Mouse (Mus musculus) hindbrain, embryonic 13.5 days (tissue): Measurements from ENCODE around the gene Dusp14. TPM values are rescaled to one million over a fixed set of nuclear protein-coding genes. Genes with fewer than 3 reads are reported as not detected.

Experiments
- ATAC-seq: fragments of 200-750 bp; cut with Nextera tagmentation; 2 replicates; pipeline ENCODE4 v1.8.0; 2017; ENCODE audit warnings: moderate TSS enrichment; ENCODE audit not compliant: low FRiP score
- H3K27ac ChIP-seq: fragments of 300-500 bp; sonication (generic); 2 replicates; pipeline ENCODE4 v1.5.1; 2015; ENCODE audit warnings: inconsistent platforms, mild to moderate bottlenecking, moderate library complexity
- H3K27me3 ChIP-seq: fragments of 300-500 bp; sonication (generic); 2 replicates; pipeline ENCODE4 v1.6.1; 2015; ENCODE audit warnings: mild to moderate bottlenecking, inconsistent platforms
- H3K36me3 ChIP-seq: fragments of 300-500 bp; sonication (generic); 2 replicates; pipeline ENCODE4 v1.6.1; 2015; ENCODE audit warnings: mild to moderate bottlenecking, inconsistent platforms
- H3K4me1 ChIP-seq: fragments of 300-500 bp; sonication (generic); replicated peaks from 2 replicates; pipeline ENCODE4 v1.6.1; 2015; ENCODE audit warnings: inconsistent platforms
- H3K4me2 ChIP-seq: fragments of 300-500 bp; sonication (generic); 2 replicates; pipeline ENCODE4 v1.6.1; 2015; ENCODE audit warnings: inconsistent platforms, mild to moderate bottlenecking, moderate library complexity
- H3K4me3 ChIP-seq: fragments of 300-500 bp; sonication (generic); 2 replicates; pipeline ENCODE4 v1.5.1; 2015; ENCODE audit warnings: mild to moderate bottlenecking, inconsistent platforms
- H3K9ac ChIP-seq: fragments of 300-500 bp; sonication (generic); 2 replicates; pipeline ENCODE4 v1.6.1; 2015; ENCODE audit warnings: mild to moderate bottlenecking, inconsistent platforms
- H3K9me3 ChIP-seq: fragments of 300-500 bp; sonication (generic); 2 replicates; pipeline ENCODE4 v1.6.1; 2016; ENCODE audit warnings: inconsistent platforms
- WGBS: fragments of 180-500 bp; shearing (Covaris S2); methylation state at CpG from one replicate; pipeline ENCODE4 v1.1.7; 2015; 5-methylcytosine and 5-hydroxymethylcytosine counted together
- polyA plus RNA-seq: library from polyadenylated mRNA; unstranded; fragments of >200 nt; fragmentation: Nextera tagmentation; extraction: Ambion mirVana; gene quantifications from 2 replicates; pipeline ENCODE4 v1.2.1, GENCODE M21; 2015

The Dusp14 gene
- polyA plus RNA-seq, 1 experiment from 2014 or later = 13.0 TPM

GRCm38 (mm10) chr11:84033671-84034070 is 35.4 kb downstream of the Dusp14 start:
- H3K27me3 ChIP-seq = no peaks in the 10 kb centered on the region
- ATAC-seq = no peak
- WGBS = 90% methylated on average over 5 of the region's 5 CpGs
- H3K9me3 ChIP-seq = no peaks in the 10 kb centered on the region
- no peak overlapping the region for H3K4me2 ChIP-seq
- no peak overlapping the region for H3K9ac ChIP-seq
- H3K4me3 ChIP-seq = no peak overlapping the region
- 0 out of 2 replicates have a peak, but pooled peaks cover 6% of the 10 kb centered on the region for H3K4me1 ChIP-seq
- H3K36me3 ChIP-seq = peaks cover 74% of the 10 kb centered on the region
- H3K27ac ChIP-seq = no peak overlapping the region

GRCm38 (mm10) chr11:84032559-84032958 is 36.5 kb downstream of the Dusp14 start:
- no peak for ATAC-seq
- H3K36me3 ChIP-seq = peaks cover 78% of the 10 kb centered on the region

DNA sequence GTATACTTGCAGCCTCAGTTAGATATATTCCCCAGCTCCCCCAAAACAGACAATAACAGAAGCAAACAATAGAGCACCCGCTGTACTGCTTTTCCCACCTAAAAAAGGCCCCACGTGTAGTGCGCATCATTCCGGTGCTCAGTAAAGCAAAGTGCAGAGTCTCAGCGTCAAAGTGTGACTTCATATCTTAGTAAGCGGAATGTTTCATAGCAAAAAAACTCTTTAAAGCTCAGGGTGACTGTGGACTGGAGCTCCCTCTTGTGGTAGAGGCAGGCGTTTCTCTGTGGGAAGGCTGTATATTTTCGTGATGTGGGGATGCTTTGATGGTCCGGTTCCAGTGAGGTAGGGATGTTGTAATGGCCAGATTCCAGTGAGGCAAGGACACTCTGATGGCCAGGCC is 37.1 kb downstream of the Dusp14 start:
- WGBS = 59% methylated on average over 9 of the region's 9 CpGs
- H3K27ac ChIP-seq = no peak overlapping the region
- H3K9me3 ChIP-seq = no peaks in the 10 kb centered on the region
- H3K27me3 ChIP-seq = no peaks in the 10 kb centered on the region
- no peak for ATAC-seq
- peaks cover 83% of the 10 kb centered on the region for H3K36me3 ChIP-seq
- no peak overlapping the region for H3K4me2 ChIP-seq
- no peak overlapping the region for H3K4me3 ChIP-seq
- H3K4me1 ChIP-seq = no peaks in the 10 kb centered on the region
- no peak overlapping the region for H3K9ac ChIP-seq

More at GRCm38 (mm10) chr11:84032559-84032958, 36.5 kb downstream of the Dusp14 start:
- H3K4me1 ChIP-seq = no peaks in the 10 kb centered on the region
- H3K9ac ChIP-seq = no peak overlapping the region
- no peak overlapping the region for H3K4me2 ChIP-seq
- H3K27ac ChIP-seq = no peak overlapping the region
- no peaks in the 10 kb centered on the region for H3K9me3 ChIP-seq
- WGBS = 87% methylated on average over 5 of the region's 5 CpGs
- no peaks in the 10 kb centered on the region for H3K27me3 ChIP-seq
- H3K4me3 ChIP-seq = no peak overlapping the region

DNA sequence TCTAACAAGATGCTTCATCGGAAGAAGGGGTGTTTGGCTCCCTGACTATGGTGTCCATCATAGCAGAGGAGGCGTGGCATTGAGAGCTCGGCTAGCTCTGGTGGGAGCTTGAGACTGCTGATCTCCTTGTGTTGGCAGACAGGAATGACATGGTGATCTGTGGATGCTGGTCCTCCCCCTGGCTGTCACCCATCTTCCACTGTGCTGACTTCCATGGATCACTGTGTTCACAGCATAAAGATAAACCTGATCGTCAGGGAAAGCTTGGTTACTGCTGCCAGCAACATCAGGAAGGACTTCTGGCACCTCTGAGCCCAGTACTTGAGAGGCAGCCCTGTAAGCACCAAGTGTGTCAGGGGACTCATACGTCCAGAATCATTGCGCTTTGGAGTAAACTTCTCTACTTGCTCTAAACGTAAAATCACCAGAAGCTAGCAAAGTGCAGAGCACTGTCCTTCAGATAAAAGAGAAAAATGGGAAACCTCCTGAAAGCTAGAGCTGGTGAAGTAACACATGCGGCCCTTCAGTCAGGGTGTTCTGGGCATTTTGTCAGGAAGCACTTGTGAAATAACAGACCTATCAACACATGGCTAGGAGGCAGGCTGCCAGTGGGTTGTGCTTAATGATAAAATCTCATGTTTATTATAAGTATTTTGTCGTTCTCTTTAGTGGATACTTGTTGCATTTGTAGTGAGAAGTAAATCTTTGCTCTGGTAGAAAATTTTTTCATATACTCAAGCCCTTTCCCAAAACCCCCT is 40.6 kb downstream of the Dusp14 start:
- no peaks in the 10 kb centered on the region for H3K27me3 ChIP-seq
- WGBS = 91% methylated on average over 9 of the region's 9 CpGs
- ATAC-seq = no peak
- no peak overlapping the region for H3K27ac ChIP-seq
- H3K9ac ChIP-seq = no peak overlapping the region
- no peaks in the 10 kb centered on the region for H3K4me1 ChIP-seq
- peaks cover 91% of the 10 kb centered on the region for H3K36me3 ChIP-seq
- H3K4me3 ChIP-seq = no peak overlapping the region
- no peak overlapping the region for H3K4me2 ChIP-seq
- no peaks in the 10 kb centered on the region for H3K9me3 ChIP-seq

GRCm38 (mm10) chr11:84027231-84027630 is 41.8 kb downstream of the Dusp14 start:
- ATAC-seq = no peak
- no peaks in the 10 kb centered on the region for H3K27me3 ChIP-seq
- WGBS = 90% methylated on average over 5 of the region's 5 CpGs
- H3K36me3 ChIP-seq = peaks cover 90% of the 10 kb centered on the region
- no peak overlapping the region for H3K27ac ChIP-seq
- H3K9me3 ChIP-seq = no peaks in the 10 kb centered on the region
- no peak overlapping the region for H3K4me3 ChIP-seq
- H3K4me2 ChIP-seq = no peak overlapping the region
- H3K9ac ChIP-seq = no peak overlapping the region
- H3K4me1 ChIP-seq = no peaks in the 10 kb centered on the region

DNA sequence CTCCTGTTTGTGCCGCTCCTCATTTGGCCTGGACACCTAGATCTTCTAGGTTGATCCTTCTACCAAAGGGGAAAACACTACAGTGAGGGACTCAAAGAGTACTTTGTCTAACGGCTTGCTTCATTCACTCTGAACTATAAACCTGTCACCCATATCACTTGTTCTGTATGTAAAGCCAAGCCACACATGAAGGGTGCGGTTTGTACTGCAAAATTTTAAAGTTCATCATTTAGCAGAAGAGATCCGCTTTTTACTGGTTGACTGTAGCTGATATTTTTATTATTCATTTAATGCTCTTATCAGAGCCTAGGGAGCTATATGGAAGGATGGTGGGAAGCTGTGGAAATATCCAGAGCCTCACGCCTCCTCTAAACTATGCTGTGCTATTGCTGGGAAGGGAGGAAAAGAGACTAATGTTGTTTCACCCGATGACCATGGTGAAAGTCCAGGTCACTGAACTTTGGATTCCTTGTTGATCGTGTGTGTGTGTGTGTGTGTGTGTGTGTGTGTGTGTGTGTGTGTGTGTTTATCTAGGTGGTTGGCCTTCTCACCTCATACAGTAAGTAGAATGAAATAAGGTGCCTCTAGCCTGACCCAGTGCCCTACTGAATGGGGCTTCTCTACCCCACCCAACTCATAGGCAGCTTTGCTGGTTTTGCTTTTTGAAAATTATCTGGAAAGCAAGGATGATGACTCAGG is 52.1 kb downstream of the Dusp14 start:
- Histone ChIP-seq H3K36me3 (peaks cover 39% of the 10 kb centered on the region), H3K9me3 (no peaks in the 10 kb centered on the region), H3K4me3 (no peak overlapping the region), H3K4me2 (no peak overlapping the region), H3K27ac (no peak overlapping the region), H3K27me3 (no peaks in the 10 kb centered on the region), H3K4me1 (peaks cover 26% of the 10 kb centered on the region), H3K9ac (no peak overlapping the region)
- ATAC-seq = no peak
- WGBS = 92% methylated on average over 7 of the region's 7 CpGs

- Histone ChIP-seq H3K4me2 (no peak overlapping the region), H3K4me3 (no peak overlapping the region), H3K27me3 (no peaks in the 10 kb centered on the region), H3K36me3 (peaks cover 33% of the 10 kb centered on the region), H3K9ac (no peak overlapping the region), H3K27ac (no peak overlapping the region), H3K9me3 (no peaks in the 10 kb centered on the region), H3K4me1 (peaks cover 32% of the 10 kb centered on the region)
- 95% methylated on average over 6 of the region's 6 CpGs for WGBS
- ATAC-seq = no peak
Observed at GRCm38 (mm10) chr11:84016147-84016809, 52.8 kb downstream of the Dusp14 start.

- no peak overlapping the region for H3K4me2 ChIP-seq
- H3K9ac ChIP-seq = no peak overlapping the region
- ATAC-seq = no peak
- H3K27ac ChIP-seq = 0 out of 2 replicates have a peak overlapping the region, but pooled peaks have one; percentile 25
- 5% methylated on average over 7 of the region's 7 CpGs for WGBS
- H3K27me3 ChIP-seq = no peaks in the 10 kb centered on the region
- H3K36me3 ChIP-seq = peaks cover 28% of the 10 kb centered on the region
- peaks cover 51% of the 10 kb centered on the region for H3K4me1 ChIP-seq
- H3K9me3 ChIP-seq = no peaks in the 10 kb centered on the region
- H3K4me3 ChIP-seq = no peak overlapping the region
Observed at GRCm38 (mm10) chr11:84013105-84013504, 56.0 kb downstream of the Dusp14 start.

DNA sequence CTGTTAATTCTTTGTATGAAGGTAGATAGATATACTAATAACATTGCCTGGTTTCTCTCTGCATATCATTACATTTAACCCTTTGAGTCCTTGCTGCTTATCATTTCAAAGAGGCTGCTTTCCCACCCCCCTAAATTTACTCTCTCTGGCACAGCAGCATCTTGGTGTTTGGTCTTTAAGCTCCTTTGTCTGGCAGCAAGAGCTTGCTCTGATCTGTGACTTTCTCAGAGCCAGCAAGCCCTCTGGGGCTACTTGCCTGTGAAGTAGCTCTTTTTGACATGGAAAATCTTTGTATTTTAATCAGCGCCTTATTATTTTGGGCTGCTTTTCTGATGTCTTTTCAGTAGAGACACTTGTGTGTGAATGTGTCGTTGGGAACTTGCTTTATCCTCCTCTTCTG is 57.5 kb downstream of the Dusp14 start:
- H3K27ac ChIP-seq = no peak overlapping the region
- peaks cover 30% of the 10 kb centered on the region for H3K36me3 ChIP-seq
- H3K9me3 ChIP-seq = no peaks in the 10 kb centered on the region
- WGBS = 32% methylated on average over 2 of the region's 2 CpGs
- no peak for ATAC-seq
- peak overlapping the region; percentile 4; the same call in 1 of the 2 replicates for H3K4me2 ChIP-seq
- H3K4me1 ChIP-seq = peaks cover 51% of the 10 kb centered on the region
- no peaks in the 10 kb centered on the region for H3K27me3 ChIP-seq
- no peak overlapping the region for H3K4me3 ChIP-seq
- no peak overlapping the region for H3K9ac ChIP-seq

GRCm38 (mm10) chr11:84011050-84011449 is 58.0 kb downstream of the Dusp14 start:
- no peak for ATAC-seq
- Histone ChIP-seq H3K27ac (peak overlapping the region; percentile 20; the same call in 1 of the 2 replicates), H3K9me3 (no peaks in the 10 kb centered on the region), H3K4me1 (peaks cover 51% of the 10 kb centered on the region), H3K9ac (no peak overlapping the region), H3K27me3 (no peaks in the 10 kb centered on the region), H3K36me3 (peaks cover 34% of the 10 kb centered on the region), H3K4me2 (peak overlapping the region; percentile 4; the same call in 1 of the 2 replicates), H3K4me3 (no peak overlapping the region)
- 18% methylated on average over 12 of the region's 12 CpGs for WGBS

DNA sequence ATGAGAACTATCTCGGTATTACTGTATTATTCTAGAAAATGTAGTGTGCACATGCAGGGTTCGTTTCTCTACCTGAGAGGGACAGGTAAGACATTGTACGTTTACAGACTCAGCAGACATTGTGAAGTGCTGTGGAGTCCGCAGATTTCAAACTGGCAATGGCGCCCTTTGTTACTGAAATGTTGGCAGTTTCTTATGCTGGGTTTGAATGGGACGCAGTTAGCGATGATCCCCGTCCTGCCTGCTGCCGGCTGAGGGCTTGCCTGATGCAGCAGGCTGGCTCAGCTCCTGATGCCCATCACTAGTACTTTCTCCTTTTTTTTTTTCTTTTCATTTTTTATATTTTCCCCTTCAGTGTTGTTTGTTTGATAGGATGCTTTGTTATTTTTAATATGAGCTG is 58.6 kb downstream of the Dusp14 start:
- no peaks in the 10 kb centered on the region for H3K9me3 ChIP-seq
- no peak overlapping the region for H3K9ac ChIP-seq
- H3K27ac ChIP-seq = no peak overlapping the region
- H3K36me3 ChIP-seq = peaks cover 40% of the 10 kb centered on the region
- H3K4me1 ChIP-seq = peaks cover 51% of the 10 kb centered on the region
- WGBS = 55% methylated on average over 9 of the region's 9 CpGs
- H3K4me2 ChIP-seq = no peak overlapping the region
- no peak overlapping the region for H3K4me3 ChIP-seq
- ATAC-seq = no peak
- no peaks in the 10 kb centered on the region for H3K27me3 ChIP-seq

DNA sequence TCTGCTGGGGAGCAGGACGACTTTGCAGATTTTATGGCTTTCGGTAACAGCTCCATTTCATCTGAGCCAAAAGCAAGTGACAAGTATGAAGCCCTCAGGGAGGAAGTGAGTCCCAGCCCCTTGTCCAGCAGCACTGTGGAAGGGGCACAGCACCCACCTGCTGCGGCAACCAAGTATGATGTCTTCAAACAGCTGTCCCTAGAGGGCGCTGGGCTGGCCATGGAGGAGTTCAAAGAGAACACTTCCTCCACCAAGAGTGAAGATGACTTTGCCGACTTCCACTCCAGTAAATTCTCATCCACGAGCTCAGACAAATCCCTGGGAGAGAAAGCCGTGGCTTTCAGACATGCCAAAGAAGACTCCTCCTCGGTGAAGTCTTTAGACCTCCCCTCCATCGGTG is 60.1 kb downstream of the Dusp14 start:
- WGBS = 82% methylated on average over 9 of the region's 9 CpGs
- no peak overlapping the region for H3K27ac ChIP-seq

More for the DNA sequence above, 60.1 kb downstream of the Dusp14 start:
- no peak for ATAC-seq
- Histone ChIP-seq H3K9ac (no peak overlapping the region), H3K9me3 (no peaks in the 10 kb centered on the region), H3K27me3 (no peaks in the 10 kb centered on the region), H3K4me1 (peaks cover 42% of the 10 kb centered on the region), H3K4me2 (no peak overlapping the region), H3K36me3 (peaks cover 53% of the 10 kb centered on the region), H3K4me3 (no peak overlapping the region)
